Mouse (Mus musculus): ENCODE measurements around the gene Sipa1l1. TPM values are rescaled to one million over a fixed set of nuclear protein-coding genes. Genes with fewer than 3 reads are reported as not detected.
A peak's percentile ranks its signal among the peaks of the same experiment; 100 is the strongest.

Sipa1l1 gene
- polyA plus RNA-seq, 1 experiment from 2014 or later: 34.8 TPM

GRCm38 (mm10) chr12:82456414-82456805 lies 287.3 kb downstream of the Sipa1l1 start:
- H3K4me3 ChIP-seq: no peak overlapping the region
- 44% methylated on average over 1 of the region's 1 CpGs for WGBS
- no peak overlapping the region for H3K9ac ChIP-seq
- peaks cover 7% of the 10 kb centered on the region; the same call in 1 of the 2 replicates for H3K9me3 ChIP-seq
- H3K4me2 ChIP-seq: no peak overlapping the region
- H3K36me3 ChIP-seq: peaks cover 7% of the 10 kb centered on the region; the same call in 1 of the 2 replicates
- H3K27me3 ChIP-seq: no peaks in the 10 kb centered on the region
- H3K4me1 ChIP-seq: no peaks in the 10 kb centered on the region
- ATAC-seq (ENCODE audit: insufficient number of reproducible peaks, insufficient read depth, low FRiP score, low TSS enrichment, low read depth): no peak
- H3K27ac ChIP-seq: no peak overlapping the region

- H3K4me3 ChIP-seq: no peak overlapping the region
- H3K4me1 ChIP-seq: no peaks in the 10 kb centered on the region
- H3K27me3 ChIP-seq: no peaks in the 10 kb centered on the region
- no peak overlapping the region for H3K9ac ChIP-seq
- no peak for ATAC-seq (ENCODE audit: insufficient number of reproducible peaks, insufficient read depth, low FRiP score, low TSS enrichment, low read depth)
- no peak overlapping the region for H3K27ac ChIP-seq
- H3K9me3 ChIP-seq: peaks cover 4% of the 10 kb centered on the region; the same call in 1 of the 2 replicates
- no peak overlapping the region for H3K4me2 ChIP-seq
- 89% methylated on average over 6 of the region's 6 CpGs for WGBS
- peaks cover 3% of the 10 kb centered on the region; the same call in 1 of the 2 replicates for H3K36me3 ChIP-seq
Measured at GRCm38 (mm10) chr12:82457609-82458008, 288.5 kb downstream of the Sipa1l1 start.

GRCm38 (mm10) chr12:82458017-82458416 lies 288.9 kb downstream of the Sipa1l1 start:
- Histone ChIP-seq H3K4me2 (no peak overlapping the region), H3K27ac (no peak overlapping the region), H3K27me3 (no peaks in the 10 kb centered on the region), H3K9ac (no peak overlapping the region), H3K9me3 (no peaks in the 10 kb centered on the region), H3K4me3 (no peak overlapping the region), H3K36me3 (no peaks in the 10 kb centered on the region), H3K4me1 (no peaks in the 10 kb centered on the region)
- 89% methylated on average over 8 of the region's 8 CpGs for WGBS
- no peak for ATAC-seq (ENCODE audit: insufficient number of reproducible peaks, insufficient read depth, low FRiP score, low TSS enrichment, low read depth)

- Histone ChIP-seq H3K9me3 (no peaks in the 10 kb centered on the region), H3K4me2 (no peak overlapping the region), H3K27me3 (no peaks in the 10 kb centered on the region), H3K36me3 (no peaks in the 10 kb centered on the region), H3K27ac (no peak overlapping the region), H3K9ac (no peak overlapping the region), H3K4me1 (peaks cover 16% of the 10 kb centered on the region; the same call in 1 of the 2 replicates), H3K4me3 (no peak overlapping the region)
- ATAC-seq (ENCODE audit: insufficient number of reproducible peaks, insufficient read depth, low FRiP score, low TSS enrichment, low read depth): no peak
- WGBS: 94% methylated on average over 5 of the region's 5 CpGs
Measured at GRCm38 (mm10) chr12:82467234-82467633, 298.1 kb downstream of the Sipa1l1 start.

GRCm38 (mm10) chr12:82467641-82468040 lies 298.5 kb downstream of the Sipa1l1 start:
- 73% methylated on average over 2 of the region's 2 CpGs for WGBS
- no peak for ATAC-seq (ENCODE audit: insufficient number of reproducible peaks, insufficient read depth, low FRiP score, low TSS enrichment, low read depth)
- Histone ChIP-seq H3K9me3 (no peaks in the 10 kb centered on the region), H3K27ac (no peak overlapping the region), H3K27me3 (no peaks in the 10 kb centered on the region), H3K9ac (no peak overlapping the region), H3K4me1 (peaks cover 16% of the 10 kb centered on the region; the same call in 1 of the 2 replicates), H3K4me3 (no peak overlapping the region), H3K36me3 (no peaks in the 10 kb centered on the region), H3K4me2 (no peak overlapping the region)

GRCm38 (mm10) chr12:82468416-82468815 lies 299.3 kb downstream of the Sipa1l1 start:
- Histone ChIP-seq H3K9me3 (no peaks in the 10 kb centered on the region), H3K4me1 (peaks cover 16% of the 10 kb centered on the region; the same call in 1 of the 2 replicates), H3K27me3 (no peaks in the 10 kb centered on the region), H3K9ac (no peak overlapping the region), H3K4me3 (no peak overlapping the region), H3K36me3 (no peaks in the 10 kb centered on the region), H3K27ac (no peak overlapping the region), H3K4me2 (no peak overlapping the region)
- no peak for ATAC-seq (ENCODE audit: insufficient number of reproducible peaks, insufficient read depth, low FRiP score, low TSS enrichment, low read depth)
- 64% methylated on average over 5 of the region's 5 CpGs for WGBS

GRCm38 (mm10) chr12:82469706-82470361 lies 300.7 kb downstream of the Sipa1l1 start:
- peak; percentile 62; the same call in 1 of the 2 replicates for ATAC-seq (ENCODE audit: insufficient number of reproducible peaks, insufficient read depth, low FRiP score, low TSS enrichment, low read depth)
- H3K9ac ChIP-seq: peak overlapping the region; percentile 64
- H3K36me3 ChIP-seq: no peaks in the 10 kb centered on the region
- H3K27me3 ChIP-seq: no peaks in the 10 kb centered on the region
- H3K4me2 ChIP-seq: peak overlapping the region; percentile 78
- H3K4me1 ChIP-seq: peaks cover 16% of the 10 kb centered on the region; the same call in 1 of the 2 replicates
- H3K9me3 ChIP-seq: no peaks in the 10 kb centered on the region
- WGBS: 5% methylated on average over 12 of the region's 12 CpGs
- H3K27ac ChIP-seq: peak overlapping the region; percentile 75
- peak overlapping the region; percentile 49 for H3K4me3 ChIP-seq

- no peaks in the 10 kb centered on the region for H3K27me3 ChIP-seq
- H3K4me1 ChIP-seq: peaks cover 16% of the 10 kb centered on the region; the same call in 1 of the 2 replicates
- peak; percentile 82 for ATAC-seq (ENCODE audit: insufficient number of reproducible peaks, insufficient read depth, low FRiP score, low TSS enrichment, low read depth)
- WGBS: under 1% methylated on average over 18 of the region's 18 CpGs
- H3K4me2 ChIP-seq: peak overlapping the region; percentile 78
- peak overlapping the region; percentile 49 for H3K4me3 ChIP-seq
- peak overlapping the region; percentile 64 for H3K9ac ChIP-seq
- H3K27ac ChIP-seq: peak overlapping the region; percentile 75
- no peaks in the 10 kb centered on the region for H3K9me3 ChIP-seq
- H3K36me3 ChIP-seq: no peaks in the 10 kb centered on the region
Measured at GRCm38 (mm10) chr12:82470362-82470936, 301.3 kb downstream of the Sipa1l1 start.

- H3K36me3 ChIP-seq: no peaks in the 10 kb centered on the region
- H3K9me3 ChIP-seq: no peaks in the 10 kb centered on the region
- H3K4me2 ChIP-seq: no peak overlapping the region
- ATAC-seq (ENCODE audit: insufficient number of reproducible peaks, insufficient read depth, low FRiP score, low TSS enrichment, low read depth): no peak
- WGBS: 89% methylated on average over 3 of the region's 3 CpGs
- peaks cover 21% of the 10 kb centered on the region; the same call in 1 of the 2 replicates for H3K4me1 ChIP-seq
- no peak overlapping the region for H3K4me3 ChIP-seq
- no peaks in the 10 kb centered on the region for H3K27me3 ChIP-seq
- no peak overlapping the region for H3K9ac ChIP-seq
- H3K27ac ChIP-seq: no peak overlapping the region
Measured at GRCm38 (mm10) chr12:82472796-82473195, 303.7 kb downstream of the Sipa1l1 start.

GRCm38 (mm10) chr12:82473238-82473637 lies 304.1 kb downstream of the Sipa1l1 start:
- 94% methylated on average over 4 of the region's 4 CpGs for WGBS
- ATAC-seq (ENCODE audit: insufficient number of reproducible peaks, insufficient read depth, low FRiP score, low TSS enrichment, low read depth): no peak
- Histone ChIP-seq H3K9me3 (no peaks in the 10 kb centered on the region), H3K9ac (no peak overlapping the region), H3K27ac (no peak overlapping the region), H3K4me3 (no peak overlapping the region), H3K27me3 (no peaks in the 10 kb centered on the region; the same call in 1 of the 2 replicates), H3K36me3 (no peaks in the 10 kb centered on the region), H3K4me2 (no peak overlapping the region), H3K4me1 (peaks cover 23% of the 10 kb centered on the region)

- no peak overlapping the region for H3K27ac ChIP-seq
- no peak for ATAC-seq (ENCODE audit: insufficient number of reproducible peaks, insufficient read depth, low FRiP score, low TSS enrichment, low read depth)
Measured at GRCm38 (mm10) chr12:82474409-82474808, 305.3 kb downstream of the Sipa1l1 start.

GRCm38 (mm10) chr12:82476028-82476427 lies 306.9 kb downstream of the Sipa1l1 start:
- Histone ChIP-seq H3K4me2 (no peak overlapping the region), H3K4me3 (no peak overlapping the region), H3K27ac (no peak overlapping the region), H3K9ac (no peak overlapping the region), H3K36me3 (no peaks in the 10 kb centered on the region), H3K9me3 (no peaks in the 10 kb centered on the region), H3K27me3 (no peaks in the 10 kb centered on the region; the same call in 1 of the 2 replicates), H3K4me1 (peaks cover 21% of the 10 kb centered on the region)
- ATAC-seq (ENCODE audit: insufficient number of reproducible peaks, insufficient read depth, low FRiP score, low TSS enrichment, low read depth): no peak
- 78% methylated on average over 10 of the region's 10 CpGs for WGBS

More at GRCm38 (mm10) chr12:82474409-82474808, 305.3 kb downstream of the Sipa1l1 start:
- H3K9ac ChIP-seq: no peak overlapping the region
- WGBS: 78% methylated on average over 4 of the region's 4 CpGs
- peaks cover 25% of the 10 kb centered on the region for H3K4me1 ChIP-seq
- H3K27me3 ChIP-seq: no peaks in the 10 kb centered on the region; the same call in 1 of the 2 replicates
- H3K36me3 ChIP-seq: no peaks in the 10 kb centered on the region
- no peaks in the 10 kb centered on the region for H3K9me3 ChIP-seq
- H3K4me3 ChIP-seq: no peak overlapping the region
- no peak overlapping the region for H3K4me2 ChIP-seq
